Mouse (Mus musculus): Measurements from ENCODE around the gene Ak8. TPM values are rescaled to one million over a fixed set of nuclear protein-coding genes. Genes with fewer than 3 reads are reported as not detected.

Ak8 gene
- total and polyA plus RNA-seq, 3 experiments: 1.5 to 2.6 TPM; not detected in 1

DNA sequence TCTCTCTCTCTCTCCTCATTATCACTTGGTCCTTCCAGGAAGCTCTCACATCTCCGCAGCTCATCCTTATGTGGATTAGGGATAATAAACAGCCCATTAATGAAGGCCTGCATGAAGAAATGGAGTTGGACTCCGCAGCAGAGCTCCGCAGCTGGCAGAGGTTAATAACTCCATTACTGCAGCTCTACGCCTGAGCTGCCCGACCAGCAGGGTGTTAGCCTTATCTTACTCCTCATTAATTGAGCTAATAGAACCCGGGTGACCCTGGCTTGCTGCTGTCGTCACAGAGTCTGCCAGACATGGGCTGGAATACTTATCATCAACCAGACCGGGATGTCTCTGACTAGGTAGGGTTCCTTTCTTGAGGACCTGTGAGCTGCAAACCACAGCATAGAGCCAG is 74.1 kb downstream of the Ak8 start:
- Histone ChIP-seq H3K4me3 (ENCODE audit: control insufficient read depth in 1 of 2, insufficient read depth in 1 of 2, low read depth in 2 of 2, low read length in 2 of 2) (no peak overlapping the region), H3K9ac (ENCODE audit: control insufficient read depth, low read depth, low read length, poor library complexity, severe bottlenecking) (no peak overlapping the region), H3K9me3 (replicated peaks; ENCODE audit: insufficient read depth, low read length) (no peaks in the 10 kb centered on the region), H3K4me1 (ENCODE audit: control insufficient read depth in 1 of 2, insufficient read depth in 2 of 2, low read length in 2 of 2) (no peaks in the 10 kb centered on the region), H3K36me3 (ENCODE audit: control insufficient read depth in 1 of 2, insufficient read depth in 2 of 2, low read length in 2 of 2) (no peaks in the 10 kb centered on the region), H3K27ac (ENCODE audit: control insufficient read depth, low read depth, low read length) (no peak overlapping the region), H3K79me2 (ENCODE audit: control insufficient read depth, insufficient read depth, low read length, poor library complexity) (no peaks in the 10 kb centered on the region), H3K27me3 (ENCODE audit: control insufficient read depth in 1 of 2, insufficient read depth in 2 of 2, low read length in 2 of 2) (no peaks in the 10 kb centered on the region; a peak in 2 of 4 replicates)
- TF ChIP-seq MAX (IDR thresholded peaks at IDR 0.05; ENCODE audit: low read length) (no peak), TCF12 (IDR thresholded peaks at IDR 0.05; ENCODE audit: low read depth, low read length) (no peak), CTCF (IDR thresholded peaks at IDR 0.05 in 2 of 3, conservative IDR thresholded peaks at IDR 0.05 in 1 of 3; ENCODE audit: control insufficient read depth in 1 of 3, insufficient read depth in 1 of 3, low read depth in 2 of 3, low read length in 3 of 3, poor library complexity in 1 of 3, severe bottlenecking in 1 of 3) (no peak), UBTF (IDR thresholded peaks at IDR 0.05; ENCODE audit: borderline replicate concordance, insufficient read depth, low read depth, low read length) (no peak), RCOR1 (IDR thresholded peaks at IDR 0.05; ENCODE audit: low read depth, low read length) (no peak), HCFC1 (IDR thresholded peaks at IDR 0.05; ENCODE audit: low read depth, low read length) (no peak), SIN3A (IDR thresholded peaks at IDR 0.05; ENCODE audit: low read length) (no peak), MXI1 (IDR thresholded peaks at IDR 0.05; ENCODE audit: low read depth, low read length) (no peak), BHLHE40 (IDR thresholded peaks at IDR 0.05; ENCODE audit: borderline replicate concordance, low read depth, low read length) (no peak), RAD21 (IDR thresholded peaks at IDR 0.05; ENCODE audit: low read depth, low read length) (no peak), USF2 (IDR thresholded peaks at IDR 0.05; ENCODE audit: borderline replicate concordance in 1 of 2, insufficient read depth in 1 of 2, low read depth in 1 of 2, low read length in 2 of 2) (no peak)
- no peak for DNase-seq (ENCODE audit: low read depth, low spot score)

DNA sequence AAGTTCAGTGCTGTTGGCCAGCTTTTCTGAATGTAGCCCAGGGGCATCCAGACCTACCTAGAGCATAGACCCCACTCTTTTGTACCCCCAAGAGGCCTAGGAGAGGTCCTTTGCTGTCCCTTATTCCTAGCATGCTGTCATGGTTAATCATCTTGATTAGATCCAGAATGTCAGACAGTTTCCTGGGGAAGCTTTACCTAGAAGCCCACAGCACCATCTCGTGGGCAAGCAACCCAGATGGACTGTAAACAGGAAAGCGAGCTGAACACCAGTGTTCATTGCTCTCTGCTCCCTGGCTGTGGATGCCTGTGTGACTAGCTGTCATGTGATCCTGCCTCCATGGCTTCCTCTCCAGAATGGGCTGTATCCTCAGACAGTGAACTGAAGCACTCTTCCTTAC is 76.8 kb downstream of the Ak8 start:
- no peak for TF ChIP-seq EP300 (IDR thresholded peaks at IDR 0.05; ENCODE audit: low read depth in 1 of 2, low read length in 2 of 2)
- no peak for TF ChIP-seq CHD1 (IDR thresholded peaks at IDR 0.05; ENCODE audit: low read depth, low read length)
- TF ChIP-seq GATA1 (IDR thresholded peaks at IDR 0.05; ENCODE audit: low read depth, low read length): no peak
- TF ChIP-seq RAD21 (IDR thresholded peaks at IDR 0.05; ENCODE audit: low read depth, low read length): peak; percentile 11; the same call in 1 of the 2 replicates
- no peak for TF ChIP-seq MYC (IDR thresholded peaks at IDR 0.05; ENCODE audit: low read depth, low read length)
- peak in 2 of 3 experiments; percentile 15 to 18; a peak in 2 of 6 replicates for TF ChIP-seq CTCF (IDR thresholded peaks at IDR 0.05 in 2 of 3, conservative IDR thresholded peaks at IDR 0.05 in 1 of 3; ENCODE audit: control insufficient read depth in 1 of 3, insufficient read depth in 1 of 3, low read depth in 2 of 3, low read length in 3 of 3, poor library complexity in 1 of 3, severe bottlenecking in 1 of 3)
- no peak for TF ChIP-seq ZKSCAN1 (IDR thresholded peaks at IDR 0.05; ENCODE audit: low read depth, low read length)
- TF ChIP-seq BHLHE40 (IDR thresholded peaks at IDR 0.05; ENCODE audit: borderline replicate concordance, low read depth, low read length): no peak
- TF ChIP-seq MAX (IDR thresholded peaks at IDR 0.05; ENCODE audit: low read length): no peak
- TF ChIP-seq ZC3H11A (IDR thresholded peaks at IDR 0.05; ENCODE audit: low read depth, low read length): no peak
- TF ChIP-seq ZNF384 (IDR thresholded peaks at IDR 0.05; ENCODE audit: low read depth, low read length): no peak
- TF ChIP-seq UBTF (IDR thresholded peaks at IDR 0.05; ENCODE audit: borderline replicate concordance, insufficient read depth, low read depth, low read length): no peak
- TF ChIP-seq JUND (IDR thresholded peaks at IDR 0.05; ENCODE audit: low read depth, low read length): no peak
- no peaks in the 10 kb centered on the region for H3K9me3 ChIP-seq (replicated peaks; ENCODE audit: insufficient read depth, low read length)
- no peak for DNase-seq (ENCODE audit: low read depth, low spot score)
- peaks cover 0 to 2% of the 10 kb centered on the region in 2 experiments; a peak in 3 of 4 replicates for H3K27me3 ChIP-seq (ENCODE audit: control insufficient read depth in 1 of 2, insufficient read depth in 2 of 2, low read length in 2 of 2)
- H3K4me1 ChIP-seq (ENCODE audit: control insufficient read depth in 1 of 2, insufficient read depth in 2 of 2, low read length in 2 of 2): no peaks in the 10 kb centered on the region
- no peaks in the 10 kb centered on the region for H3K79me2 ChIP-seq (ENCODE audit: control insufficient read depth, insufficient read depth, low read length, poor library complexity)
- H3K36me3 ChIP-seq (ENCODE audit: control insufficient read depth in 1 of 2, insufficient read depth in 2 of 2, low read length in 2 of 2): no peaks in the 10 kb centered on the region
- no peak overlapping the region for H3K27ac ChIP-seq (ENCODE audit: control insufficient read depth, low read depth, low read length)
- no peak overlapping the region for H3K9ac ChIP-seq (ENCODE audit: control insufficient read depth, low read depth, low read length, poor library complexity, severe bottlenecking)
- H3K4me3 ChIP-seq (ENCODE audit: control insufficient read depth in 1 of 2, insufficient read depth in 1 of 2, low read depth in 2 of 2, low read length in 2 of 2): no peak overlapping the region
